Mouse (Mus musculus) intestine, embryonic 15.5 days (tissue): ENCODE data around the gene Wbp11. TPM values are rescaled to one million over a fixed set of nuclear protein-coding genes. Genes with fewer than 3 reads are reported as not detected.

Experiments used
- ATAC-seq: fragments of 200-750 bp; cut with Nextera tagmentation; 2 replicates; pipeline ENCODE4 v1.8.0; 2017; ENCODE audit warnings: moderate TSS enrichment, moderate library complexity
- H3K27ac ChIP-seq: fragments of 300-500 bp; sonication (generic); 2 replicates; pipeline ENCODE4 v1.5.1; 2015; ENCODE audit warnings: mild to moderate bottlenecking, inconsistent platforms
- H3K27me3 ChIP-seq: fragments of 300-500 bp; sonication (generic); replicated peaks from 2 replicates; pipeline ENCODE4 v1.6.1; 2015; ENCODE audit warnings: inconsistent platforms
- H3K36me3 ChIP-seq: fragments of 300-500 bp; sonication (generic); 2 replicates; pipeline ENCODE4 v1.6.1; 2015; ENCODE audit warnings: inconsistent platforms
- H3K4me1 ChIP-seq: fragments of 300-500 bp; sonication (generic); replicated peaks from 2 replicates; pipeline ENCODE4 v1.6.1; 2015; ENCODE audit warnings: inconsistent platforms
- H3K4me2 ChIP-seq: fragments of 300-500 bp; sonication (generic); replicated peaks from 2 replicates; pipeline ENCODE4 v1.6.1; 2015; ENCODE audit warnings: mild to moderate bottlenecking, inconsistent platforms
- H3K4me3 ChIP-seq: fragments of 300-500 bp; sonication (generic); replicated peaks from 2 replicates; pipeline ENCODE4 v1.5.1; 2015; ENCODE audit warnings: inconsistent platforms
- H3K9ac ChIP-seq: fragments of 300-500 bp; sonication (generic); 2 replicates; pipeline ENCODE4 v1.6.1; 2015; ENCODE audit warnings: inconsistent platforms
- H3K9me3 ChIP-seq: fragments of 300-500 bp; sonication (generic); 2 replicates; pipeline ENCODE4 v1.6.1; 2016; ENCODE audit warnings: inconsistent platforms
- WGBS: fragments of 180-500 bp; shearing (Covaris S2); methylation state at CpG from one replicate; pipeline ENCODE4 v1.1.7; 2015; 5-methylcytosine and 5-hydroxymethylcytosine counted together
- polyA plus RNA-seq: library from polyadenylated mRNA; unstranded; fragments of >200 nt; fragmentation: Nextera tagmentation; extraction: Ambion mirVana; gene quantifications from 2 replicates; pipeline ENCODE4 v1.2.1, GENCODE M21; 2015

The Wbp11 gene
- polyA plus RNA-seq, 1 experiment from 2014 or later, result 92.7 TPM

- Histone ChIP-seq H3K27ac (no peak overlapping the region), H3K9me3 (no peaks in the 10 kb centered on the region), H3K4me3 (no peak overlapping the region), H3K9ac (no peak overlapping the region), H3K36me3 (no peaks in the 10 kb centered on the region), H3K4me1 (peaks cover 14% of the 10 kb centered on the region), H3K4me2 (no peak overlapping the region), H3K27me3 (no peaks in the 10 kb centered on the region)
- 81% methylated on average over 11 of the region's 11 CpGs for WGBS
- no peak for ATAC-seq
Observed at GRCm38 (mm10) chr6:136854361-136854781, 26.3 kb upstream of the Wbp11 start.

DNA sequence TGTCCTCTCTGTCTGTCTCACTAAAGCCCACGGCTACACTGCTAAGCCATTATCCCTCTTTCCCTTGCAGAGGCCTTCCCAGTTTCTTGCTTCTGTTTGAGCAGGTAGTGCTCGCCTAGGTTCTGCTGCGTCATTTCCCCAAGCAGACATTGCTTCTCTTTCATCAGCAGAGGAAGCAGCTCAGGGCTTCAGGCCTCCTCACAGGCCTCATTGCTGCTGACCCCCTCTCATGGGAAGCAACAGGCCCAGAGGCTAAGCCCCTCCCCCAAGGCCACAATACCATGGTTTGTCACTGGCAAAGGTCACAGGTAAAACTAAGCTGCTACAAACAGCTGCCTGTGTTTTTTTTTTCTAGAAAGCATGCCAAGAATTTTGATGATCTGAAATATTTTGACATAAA is 24.7 kb upstream of the Wbp11 start:
- Histone ChIP-seq H3K9me3 (no peaks in the 10 kb centered on the region), H3K36me3 (no peaks in the 10 kb centered on the region), H3K4me3 (no peak overlapping the region), H3K9ac (no peak overlapping the region), H3K27me3 (no peaks in the 10 kb centered on the region), H3K4me2 (no peak overlapping the region), H3K4me1 (peaks cover 14% of the 10 kb centered on the region), H3K27ac (no peak overlapping the region)
- no peak for ATAC-seq
- WGBS, result 42% methylated on average over 3 of the region's 3 CpGs

GRCm38 (mm10) chr6:136852348-136852747 is 24.3 kb upstream of the Wbp11 start:
- no peak for ATAC-seq
- H3K9me3 ChIP-seq, result no peaks in the 10 kb centered on the region
- no peak overlapping the region for H3K4me3 ChIP-seq
- no peak overlapping the region for H3K9ac ChIP-seq
- H3K4me1 ChIP-seq, result peaks cover 10% of the 10 kb centered on the region
- WGBS, result 78% methylated on average over 4 of the region's 4 CpGs
- H3K4me2 ChIP-seq, result no peak overlapping the region
- no peak overlapping the region for H3K27ac ChIP-seq
- H3K27me3 ChIP-seq, result no peaks in the 10 kb centered on the region
- H3K36me3 ChIP-seq, result no peaks in the 10 kb centered on the region

GRCm38 (mm10) chr6:136850267-136850666 is 22.2 kb upstream of the Wbp11 start:
- Histone ChIP-seq H3K36me3 (no peaks in the 10 kb centered on the region), H3K4me2 (no peak overlapping the region), H3K9ac (no peak overlapping the region), H3K4me1 (no peaks in the 10 kb centered on the region), H3K4me3 (no peak overlapping the region), H3K9me3 (no peaks in the 10 kb centered on the region), H3K27me3 (no peaks in the 10 kb centered on the region), H3K27ac (no peak overlapping the region)
- no peak for ATAC-seq
- WGBS, result 66% methylated on average over 6 of the region's 6 CpGs

DNA sequence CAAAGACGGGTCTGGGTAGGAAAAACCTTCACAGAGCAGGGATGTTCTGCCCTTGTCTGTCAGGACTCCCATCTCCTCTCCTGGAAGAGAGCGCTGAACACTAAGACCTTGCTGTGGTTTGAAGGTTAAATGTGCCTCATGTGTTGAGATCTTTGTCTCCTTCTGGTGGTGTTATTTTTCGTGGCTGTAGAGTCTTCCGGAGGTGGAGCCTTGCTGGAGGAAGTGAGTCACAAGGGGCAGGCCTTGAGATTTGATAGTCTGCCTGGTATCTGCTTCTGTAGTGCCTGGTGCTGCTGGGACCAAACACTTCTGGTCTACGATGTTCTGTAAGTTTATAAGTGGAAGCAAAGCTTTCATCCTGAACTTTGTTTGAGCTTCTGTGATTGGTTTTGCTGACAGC is 20.9 kb upstream of the Wbp11 start:
- no peak for ATAC-seq
- no peak overlapping the region for H3K27ac ChIP-seq
- no peaks in the 10 kb centered on the region for H3K9me3 ChIP-seq
- H3K4me3 ChIP-seq, result no peak overlapping the region
- no peaks in the 10 kb centered on the region for H3K4me1 ChIP-seq
- no peak overlapping the region for H3K9ac ChIP-seq
- no peaks in the 10 kb centered on the region for H3K27me3 ChIP-seq
- no peak overlapping the region for H3K4me2 ChIP-seq
- no peaks in the 10 kb centered on the region for H3K36me3 ChIP-seq
- 89% methylated on average over 5 of the region's 5 CpGs for WGBS

- Histone ChIP-seq H3K4me2 (no peak overlapping the region), H3K4me3 (no peak overlapping the region), H3K9me3 (no peaks in the 10 kb centered on the region), H3K9ac (no peak overlapping the region), H3K27me3 (no peaks in the 10 kb centered on the region), H3K27ac (no peak overlapping the region), H3K36me3 (no peaks in the 10 kb centered on the region), H3K4me1 (no peaks in the 10 kb centered on the region)
- no peak for ATAC-seq
- WGBS, result 79% methylated on average over 8 of the region's 8 CpGs
Observed at GRCm38 (mm10) chr6:136848399-136848798, 20.4 kb upstream of the Wbp11 start.

DNA sequence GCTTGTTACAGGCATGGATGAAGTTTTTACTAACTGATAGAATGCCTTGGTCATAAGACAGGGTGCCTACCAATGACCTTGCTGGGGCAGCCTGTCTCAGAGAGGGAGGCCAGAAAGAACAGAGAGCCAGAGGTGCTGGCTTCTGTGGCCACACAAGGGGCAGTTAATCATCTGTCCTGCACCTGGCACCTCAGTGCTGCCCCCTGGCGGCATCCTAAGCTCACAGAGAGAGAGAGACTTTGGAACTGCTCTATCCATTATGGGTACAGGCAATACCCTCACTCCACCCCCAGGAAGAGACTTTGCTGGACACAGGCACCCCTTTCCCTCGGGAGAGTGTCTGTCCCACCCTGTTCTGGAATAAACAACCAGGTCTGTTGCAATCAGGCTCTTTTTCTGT is 19.8 kb upstream of the Wbp11 start:
- Histone ChIP-seq H3K9ac (no peak overlapping the region), H3K4me2 (no peak overlapping the region), H3K27ac (no peak overlapping the region), H3K4me3 (no peak overlapping the region), H3K9me3 (no peaks in the 10 kb centered on the region), H3K27me3 (no peaks in the 10 kb centered on the region), H3K36me3 (no peaks in the 10 kb centered on the region), H3K4me1 (no peaks in the 10 kb centered on the region)
- WGBS, result 13% methylated on average over 2 of the region's 2 CpGs
- ATAC-seq, result no peak

GRCm38 (mm10) chr6:136847267-136847666 is 19.2 kb upstream of the Wbp11 start:
- Histone ChIP-seq H3K27ac (no peak overlapping the region), H3K4me1 (no peaks in the 10 kb centered on the region), H3K4me3 (no peak overlapping the region), H3K27me3 (no peaks in the 10 kb centered on the region), H3K9ac (no peak overlapping the region), H3K36me3 (no peaks in the 10 kb centered on the region), H3K4me2 (no peak overlapping the region), H3K9me3 (no peaks in the 10 kb centered on the region)
- 89% methylated on average over 3 of the region's 3 CpGs for WGBS
- no peak for ATAC-seq

DNA sequence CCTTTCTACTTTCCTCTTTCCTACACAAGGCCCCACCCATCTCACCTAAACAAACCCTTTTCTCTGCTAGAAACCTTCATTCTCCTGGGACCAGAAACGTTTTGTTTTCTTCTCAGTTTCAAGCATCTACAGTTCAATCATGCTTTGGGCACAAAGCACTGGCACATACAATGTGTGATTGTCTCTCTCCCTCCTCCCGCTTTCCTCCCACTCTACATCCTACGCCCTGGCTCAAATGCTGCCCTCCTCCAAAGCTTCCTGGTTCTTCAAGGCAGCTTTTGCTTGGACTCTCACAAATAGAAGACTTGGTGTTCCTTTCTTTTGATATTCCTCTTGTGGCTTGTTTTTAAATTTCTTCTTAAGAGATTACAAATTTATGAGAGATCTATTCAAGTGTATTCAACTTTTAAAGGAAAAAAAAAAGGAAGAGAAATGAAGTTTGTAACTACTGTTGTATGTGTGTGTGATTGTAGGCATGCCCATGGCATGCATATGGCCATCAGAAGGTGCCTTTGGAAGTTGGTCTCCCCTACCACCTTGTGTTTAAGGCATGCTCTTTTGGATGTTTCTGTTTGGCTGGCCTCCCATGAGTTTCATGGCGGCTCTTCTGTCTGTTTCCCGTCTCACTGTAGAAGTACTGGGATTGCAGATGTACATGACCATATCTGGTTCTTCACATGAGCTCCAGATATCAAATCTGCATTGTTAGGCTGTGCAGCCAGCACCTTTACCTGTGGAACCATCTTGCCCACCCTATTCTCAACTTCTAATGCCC is 17.9 kb upstream of the Wbp11 start:
- Histone ChIP-seq H3K4me2 (no peak overlapping the region), H3K27ac (no peak overlapping the region), H3K4me1 (no peaks in the 10 kb centered on the region), H3K36me3 (no peaks in the 10 kb centered on the region), H3K9ac (no peak overlapping the region), H3K27me3 (no peaks in the 10 kb centered on the region), H3K9me3 (no peaks in the 10 kb centered on the region), H3K4me3 (no peak overlapping the region)
- no peak for ATAC-seq
- WGBS, result 77% methylated on average over 5 of the region's 5 CpGs

DNA sequence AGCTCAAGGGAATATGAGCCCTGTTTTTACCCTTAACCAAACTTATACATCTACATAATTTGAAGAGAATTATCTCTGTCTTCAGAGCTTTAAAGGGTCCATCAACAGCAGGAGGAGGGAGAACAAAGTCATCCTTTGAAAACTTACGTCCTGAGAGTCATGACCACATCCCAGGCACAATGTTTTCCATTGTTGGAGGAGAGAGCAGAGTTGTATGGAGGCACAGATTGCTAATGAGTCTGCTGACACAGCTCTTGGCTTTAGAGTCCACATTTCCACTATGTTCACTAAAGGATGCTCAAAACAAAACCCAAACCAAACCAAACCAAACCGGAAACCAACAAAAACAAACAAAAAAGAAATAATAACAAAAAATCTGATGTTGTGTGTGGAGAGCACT is 16.9 kb upstream of the Wbp11 start:
- no peak overlapping the region for H3K9ac ChIP-seq
- H3K9me3 ChIP-seq, result no peaks in the 10 kb centered on the region
- H3K4me1 ChIP-seq, result no peaks in the 10 kb centered on the region
- H3K27ac ChIP-seq, result no peak overlapping the region
- no peak overlapping the region for H3K4me2 ChIP-seq
- no peaks in the 10 kb centered on the region for H3K27me3 ChIP-seq
- 71% methylated on average over 2 of the region's 2 CpGs for WGBS
- H3K4me3 ChIP-seq, result no peak overlapping the region
- no peaks in the 10 kb centered on the region for H3K36me3 ChIP-seq
- no peak for ATAC-seq

GRCm38 (mm10) chr6:136837323-136837722 is 9.3 kb upstream of the Wbp11 start:
- 83% methylated on average over 3 of the region's 3 CpGs for WGBS
- no peaks in the 10 kb centered on the region for H3K27me3 ChIP-seq
- no peak for ATAC-seq

DNA sequence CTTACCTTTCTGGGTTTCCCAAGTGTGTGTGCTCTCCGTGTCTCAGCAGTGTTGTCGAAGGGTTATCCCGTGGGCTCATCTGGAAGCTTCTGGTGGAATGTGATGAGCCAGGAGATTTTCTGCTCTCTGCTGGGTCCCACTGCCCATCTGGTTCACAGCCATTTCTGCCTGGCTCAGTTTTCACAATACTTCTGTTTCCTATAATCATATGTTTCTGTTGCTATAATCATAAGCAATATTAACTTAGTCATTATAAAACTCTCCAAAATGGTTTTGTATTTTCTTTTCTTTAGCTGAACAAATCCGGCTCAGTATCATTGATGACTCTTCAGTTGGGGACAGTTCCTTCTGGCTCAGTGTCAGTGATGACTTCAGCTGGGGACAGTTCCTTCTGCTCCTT is 7.3 kb upstream of the Wbp11 start, which contains the start of gene Smco3:
Gene Smco3, minus strand, starts transcription at position 101 of the 400 bp plus-strand sequence.
- no peak within 1 kb of the TSS for H3K27ac ChIP-seq
- H3K4me3 ChIP-seq, result no peak within 1 kb of the TSS
- 0 out of 2 replicates have a peak within 1 kb of the TSS, but pooled peaks have one; percentile 15 for H3K4me2 ChIP-seq
- ATAC-seq, result no peak
- no peaks in the 10 kb centered on the region for H3K4me1 ChIP-seq
- no peaks in the 10 kb centered on the region for H3K27me3 ChIP-seq
- no peaks in the 10 kb centered on the region for H3K9me3 ChIP-seq
- H3K36me3 ChIP-seq, result no peaks in the 10 kb centered on the region
- 50% methylated on average over 4 of the region's 4 CpGs for WGBS
- no peak within 1 kb of the TSS for H3K9ac ChIP-seq

More at GRCm38 (mm10) chr6:136837323-136837722, 9.3 kb upstream of the Wbp11 start:
- no peaks in the 10 kb centered on the region for H3K4me1 ChIP-seq
- no peak overlapping the region for H3K4me2 ChIP-seq
- H3K4me3 ChIP-seq, result no peak overlapping the region
- no peaks in the 10 kb centered on the region for H3K36me3 ChIP-seq
- no peak overlapping the region for H3K27ac ChIP-seq
- no peak overlapping the region for H3K9ac ChIP-seq
- H3K9me3 ChIP-seq, result no peaks in the 10 kb centered on the region

DNA sequence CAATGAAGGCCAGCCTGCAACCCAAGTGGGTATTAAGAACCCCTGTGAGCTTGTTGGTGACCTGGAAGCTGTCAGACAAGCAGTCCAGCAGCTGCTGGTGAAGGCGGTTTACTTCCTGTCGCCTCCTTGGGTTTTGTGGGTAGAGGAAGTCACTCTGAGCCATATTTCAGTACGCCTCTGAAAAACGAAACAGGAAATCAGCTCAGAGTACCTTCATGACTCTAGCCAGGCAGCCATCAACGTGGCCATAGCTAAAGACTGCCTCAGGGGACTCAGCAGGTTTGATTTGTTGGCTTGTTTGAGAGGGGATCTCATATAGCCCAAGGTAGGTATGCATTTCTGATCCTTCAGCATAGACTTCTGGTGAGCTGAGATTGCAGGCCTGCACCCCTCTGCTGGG is 3.7 kb upstream of the Wbp11 start:
- no peaks in the 10 kb centered on the region for H3K36me3 ChIP-seq
- no peaks in the 10 kb centered on the region for H3K27me3 ChIP-seq

More for the DNA sequence above, 3.7 kb upstream of the Wbp11 start:
- ATAC-seq, result no peak
- H3K9me3 ChIP-seq, result no peaks in the 10 kb centered on the region
- peaks cover 3% of the 10 kb centered on the region; the same call in 1 of the 2 replicates for H3K4me1 ChIP-seq
- no peak overlapping the region for H3K4me2 ChIP-seq
- no peak overlapping the region for H3K27ac ChIP-seq
- WGBS, result 68% methylated on average over 5 of the region's 5 CpGs
- no peak overlapping the region for H3K9ac ChIP-seq
- no peak overlapping the region for H3K4me3 ChIP-seq
